Mouse (Mus musculus) stomach, postnatal 0 days (tissue): ENCODE results near the gene Exoc5.

Experiments
- CTCF ChIP-seq: IDR thresholded peaks from 2 replicates; pipeline ENCODE4 v1.5.1; 2016; ENCODE audit warnings: antibody characterized with exemption, low read depth, mild to moderate bottlenecking, moderate library complexity
- EP300 ChIP-seq: optimal IDR thresholded peaks from 2 replicates; pipeline ENCODE3; 2016; ENCODE audit warnings: antibody characterized with exemption

- peak; percentile 69 for TF ChIP-seq CTCF
- no peak for TF ChIP-seq EP300
These were observed 75.8 kb downstream of the Exoc5 start for GRCm38 (mm10) chr14:48990471-48991143.
